In genomic region chr10:68038997-68039624, GRCm38 (mm10) we compare ENCODE assay signal across 20 mouse cellular contexts. TPM values are rescaled to one million over a fixed set of nuclear protein-coding genes. Genes with fewer than 3 reads are reported as not detected.
A peak's percentile ranks its signal among the peaks of the same experiment; 100 is the strongest.
DNase-seq lines count a peak whose midpoint lies in the region; ATAC-seq and TF ChIP-seq lines count a peak whose summit lies in the region.
"Had no signal": no experiment of that assay in that cellular context is flagged by ENCODE, and none has a peak within 500 bp of the region (broad histone marks: within the 10 kb centered on the region; RNA-seq: fewer than 3 reads in every experiment).

No protein-coding gene starts in this region.

- H3K4me2 ChIP-seq in stomach, embryonic 16.5 days (ENCODE audit: low read depth, low read length): no peak overlapping the region
- H3K4me2 ChIP-seq in stomach, postnatal 0 days (replicated peaks; ENCODE audit: low read depth): no peak overlapping the region
- H3K4me2 ChIP-seq in forebrain, postnatal 0 days (ENCODE audit: low read depth): peak overlapping the region; percentile 32
- H3K4me2 ChIP-seq in lung, postnatal 0 days (replicated peaks; ENCODE audit: low read depth, low read length): no peak overlapping the region
- H3K4me2 ChIP-seq: limb, embryonic 12.5 days; stomach, embryonic 15.5 days had no signal

- peak overlapping the region; percentile 36 for H3K27ac ChIP-seq in stomach, embryonic 16.5 days (ENCODE audit: low read length)
- no peak overlapping the region for H3K27ac ChIP-seq in stomach, postnatal 0 days (replicated peaks)
- H3K27ac ChIP-seq in forebrain, postnatal 0 days (ENCODE audit: low read depth, low read length): peak overlapping the region; percentile 51; the same call in 1 of the 2 replicates
- peak overlapping the region; percentile 1; the same call in 1 of the 2 replicates for H3K27ac ChIP-seq in midbrain, embryonic 10.5 days (replicated peaks)
- H3K27ac ChIP-seq in lung, postnatal 0 days (ENCODE audit: low read length): no peak overlapping the region
- H3K27ac ChIP-seq: heart, embryonic 10.5 days; limb, embryonic 12.5 days; liver, embryonic 14.5 days; stomach, embryonic 15.5 days had no signal

- no peak for ATAC-seq in stomach, embryonic 16.5 days (ENCODE audit: insufficient read depth, low FRiP score)
- ATAC-seq in stomach, postnatal 0 days (ENCODE audit: low FRiP score, low TSS enrichment): no peak
- peak; percentile 54 for ATAC-seq in forebrain, postnatal 0 days
- ATAC-seq in lung, postnatal 0 days: no peak
- ATAC-seq: intestine, embryonic 16.5 days had no signal

- DNase-seq in stomach, postnatal 0 days (ENCODE audit: low spot score): no peak
- peak; percentile 51 for DNase-seq in forebrain, postnatal 0 days
- DNase-seq in midbrain, embryonic 10.5 days (ENCODE audit: low spot score): no peak
- DNase-seq in retina, postnatal 1 day: peak; percentile 78
- DNase-seq in lung, postnatal 0 days (ENCODE audit: low spot score): no peak
- DNase-seq in gastrocnemius, postnatal 10 days: no peak
- no peak for DNase-seq in urinary bladder, postnatal 14 days (ENCODE audit: low spot score)
- DNase-seq: adrenal gland, postnatal 25 days; cerebellum, adult 9-11 months; heart, postnatal 14 days; kidney, postnatal 25 days; lung, postnatal 14 days; thymus, postnatal 36 days had no signal

- H3K27me3 ChIP-seq in stomach, embryonic 16.5 days (ENCODE audit: control insufficient read depth, insufficient read depth, low read length): no peaks in the 10 kb centered on the region
- H3K27me3 ChIP-seq in stomach, postnatal 0 days (ENCODE audit: control insufficient read depth, insufficient read depth, low read length): no peaks in the 10 kb centered on the region
- H3K27me3 ChIP-seq in forebrain, postnatal 0 days (ENCODE audit: insufficient read depth, low read length): no peaks in the 10 kb centered on the region
- H3K27me3 ChIP-seq in midbrain, embryonic 10.5 days (ENCODE audit: low read depth, poor library complexity, severe bottlenecking): peaks cover 3% of the 10 kb centered on the region; the same call in 1 of the 2 replicates
- no peaks in the 10 kb centered on the region for H3K27me3 ChIP-seq in lung, postnatal 0 days (replicated peaks; ENCODE audit: insufficient read depth, low read length)
- H3K27me3 ChIP-seq: limb, embryonic 12.5 days; stomach, embryonic 15.5 days had no signal

- H3K9ac ChIP-seq in stomach, embryonic 16.5 days (ENCODE audit: low read length): no peak overlapping the region
- H3K9ac ChIP-seq in stomach, postnatal 0 days (ENCODE audit: low read length): no peak overlapping the region
- H3K9ac ChIP-seq in forebrain, postnatal 0 days: peak overlapping the region; percentile 34; the same call in 1 of the 2 replicates
- H3K9ac ChIP-seq in lung, postnatal 0 days (replicated peaks; ENCODE audit: low read depth): no peak overlapping the region
- H3K9ac ChIP-seq: limb, embryonic 12.5 days; liver, embryonic 14.5 days; stomach, embryonic 15.5 days had no signal

- H3K9me3 ChIP-seq in stomach, embryonic 16.5 days (replicated peaks; ENCODE audit: control insufficient read depth, low read length): no peaks in the 10 kb centered on the region
- H3K9me3 ChIP-seq in stomach, postnatal 0 days (ENCODE audit: control insufficient read depth, low read length): no peaks in the 10 kb centered on the region
- no peaks in the 10 kb centered on the region for H3K9me3 ChIP-seq in forebrain, postnatal 0 days (ENCODE audit: low read length)
- no peaks in the 10 kb centered on the region for H3K9me3 ChIP-seq in midbrain, embryonic 10.5 days (replicated peaks)
- H3K9me3 ChIP-seq in lung, postnatal 0 days (ENCODE audit: low read length): no peaks in the 10 kb centered on the region
- H3K9me3 ChIP-seq: heart, embryonic 10.5 days; stomach, embryonic 15.5 days had no signal

- H3K36me3 ChIP-seq in stomach, embryonic 16.5 days (ENCODE audit: control insufficient read depth, insufficient read depth, low read length): no peaks in the 10 kb centered on the region
- H3K36me3 ChIP-seq in stomach, postnatal 0 days (ENCODE audit: control insufficient read depth, insufficient read depth, low read length): no peaks in the 10 kb centered on the region
- no peaks in the 10 kb centered on the region for H3K36me3 ChIP-seq in forebrain, postnatal 0 days (ENCODE audit: insufficient read depth)
- H3K36me3 ChIP-seq in midbrain, embryonic 10.5 days: peaks cover 61% of the 10 kb centered on the region
- H3K36me3 ChIP-seq in lung, postnatal 0 days (ENCODE audit: insufficient read depth, low read length): peaks cover 9% of the 10 kb centered on the region; the same call in 1 of the 2 replicates
- H3K36me3 ChIP-seq: stomach, embryonic 15.5 days had no signal

- TF ChIP-seq EP300 in stomach, postnatal 0 days (optimal IDR thresholded peaks at IDR 0.05): no peak
- no peak for TF ChIP-seq EP300 in lung, postnatal 0 days (IDR thresholded peaks at IDR 0.05)

- WGBS in stomach, embryonic 16.5 days: 88% methylated on average over 8 of the region's 8 CpGs
- WGBS in stomach, postnatal 0 days: 78% methylated on average over 8 of the region's 8 CpGs
- WGBS in forebrain, postnatal 0 days: 20% methylated on average over 8 of the region's 8 CpGs
- 78% methylated on average over 8 of the region's 8 CpGs for WGBS in midbrain, embryonic 10.5 days
- WGBS in lung, postnatal 0 days: 88% methylated on average over 8 of the region's 8 CpGs

- no peaks in the 10 kb centered on the region for H3K4me1 ChIP-seq in stomach, embryonic 16.5 days (ENCODE audit: control insufficient read depth, insufficient read depth, low read length)
- H3K4me1 ChIP-seq in stomach, postnatal 0 days (replicated peaks; ENCODE audit: control insufficient read depth, insufficient read depth): no peaks in the 10 kb centered on the region
- peaks cover 5% of the 10 kb centered on the region; the same call in 1 of the 2 replicates for H3K4me1 ChIP-seq in forebrain, postnatal 0 days (ENCODE audit: insufficient read depth)
- peaks cover 32% of the 10 kb centered on the region for H3K4me1 ChIP-seq in midbrain, embryonic 10.5 days
- no peaks in the 10 kb centered on the region for H3K4me1 ChIP-seq in lung, postnatal 0 days (ENCODE audit: insufficient read depth, low read depth, low read length)
- H3K4me1 ChIP-seq: limb, embryonic 12.5 days; stomach, embryonic 15.5 days had no signal

- H3K4me3 ChIP-seq in stomach, embryonic 16.5 days (replicated peaks; ENCODE audit: low read length): no peak overlapping the region
- no peak overlapping the region for H3K4me3 ChIP-seq in stomach, postnatal 0 days (ENCODE audit: low read depth, low read length)
- no peak overlapping the region for H3K4me3 ChIP-seq in forebrain, postnatal 0 days (ENCODE audit: low read depth, low read length)
- no peak overlapping the region for H3K4me3 ChIP-seq in midbrain, embryonic 10.5 days
- H3K4me3 ChIP-seq in lung, postnatal 0 days (ENCODE audit: low read depth, low read length): no peak overlapping the region
- H3K4me3 ChIP-seq: erythroblast, embryonic 14.5 days; heart, embryonic 10.5 days; limb, embryonic 12.5 days; stomach, embryonic 15.5 days had no signal

- TF ChIP-seq CTCF in stomach, postnatal 0 days (IDR thresholded peaks at IDR 0.05; ENCODE audit: low read depth): no peak
- no peak for TF ChIP-seq CTCF in forebrain, postnatal 0 days (IDR thresholded peaks at IDR 0.05; ENCODE audit: low read depth)
- TF ChIP-seq CTCF in lung, postnatal 0 days (IDR thresholded peaks at IDR 0.05): no peak

RNA-seq across cellular contexts. Expression of gene Rtkn2, which starts 59.7 kb away (rescaled TPM):
- 6.5 and 6.9 TPM in 2 replicates for polyA plus RNA-seq in stomach, embryonic 16.5 days (2015; fragmentation: Nextera tagmentation; extraction: Ambion mirVana)
- polyA plus RNA-seq in stomach, postnatal 0 days (2015; fragmentation: Nextera tagmentation; extraction: Ambion mirVana): 1.6 and 1.8 TPM in 2 replicates
- total RNA-seq in forebrain, postnatal 0 days (2014; rRNA removed): 4.5 and 4.9 TPM in 2 replicates
- polyA plus RNA-seq in forebrain, postnatal 0 days (2015; fragmentation: Nextera tagmentation; extraction: Ambion mirVana): 3.2 and 4.2 TPM in 2 replicates
- polyA plus RNA-seq in midbrain, embryonic 10.5 days (2016; fragmentation: Nextera tagmentation; extraction: Ambion mirVana): 21.5 and 21.6 TPM in 2 replicates
- 171 and 207 TPM in 2 replicates for polyA plus RNA-seq in lung, postnatal 0 days (2015; fragmentation: Nextera tagmentation; extraction: Ambion mirVana)
- 1 to 10 TPM; 2.2 to 3.0 TPM for total RNA-seq in gastrocnemius, postnatal 10 days (2021)
- polyA plus RNA-seq: erythroblast, embryonic 14.5 days had no signal

Comparison
In these comparisons a context has a peak if more than half of its experiments do, and no peak if none do; other contexts are left out.
1. H3K27ac ChIP-seq: peak in stomach, embryonic 16.5 days (single experiment), forebrain, postnatal 0 days (single experiment) and midbrain, embryonic 10.5 days (single experiment); none in stomach, postnatal 0 days (single experiment) and lung, postnatal 0 days (single experiment).
2. DNase-seq: peak in forebrain, postnatal 0 days (single experiment) and retina, postnatal 1 day (single experiment); none in stomach, postnatal 0 days (single experiment), midbrain, embryonic 10.5 days (single experiment), lung, postnatal 0 days (single experiment), gastrocnemius, postnatal 10 days (single experiment) and urinary bladder, postnatal 14 days (single experiment).